Mouse (Mus musculus) forelimb bud, embryonic 11.5 days (tissue): Measurements from ENCODE around the gene Srp68.
A peak's percentile ranks its signal among the peaks of the same experiment; 100 is the strongest.

Source experiments
- DNase-seq: peaks from one replicate; pipeline ENCODE4 v3.0.0-alpha.2; 2012; ENCODE audit warnings: low read depth, low spot score

Srp68 gene

GRCm38 (mm10) chr11:116274045-116274666 is at the start of gene Srp68:
Gene Srp68 (minus strand): TSS chr11:116274217.
- DNase-seq = peak; percentile 90

DNA sequence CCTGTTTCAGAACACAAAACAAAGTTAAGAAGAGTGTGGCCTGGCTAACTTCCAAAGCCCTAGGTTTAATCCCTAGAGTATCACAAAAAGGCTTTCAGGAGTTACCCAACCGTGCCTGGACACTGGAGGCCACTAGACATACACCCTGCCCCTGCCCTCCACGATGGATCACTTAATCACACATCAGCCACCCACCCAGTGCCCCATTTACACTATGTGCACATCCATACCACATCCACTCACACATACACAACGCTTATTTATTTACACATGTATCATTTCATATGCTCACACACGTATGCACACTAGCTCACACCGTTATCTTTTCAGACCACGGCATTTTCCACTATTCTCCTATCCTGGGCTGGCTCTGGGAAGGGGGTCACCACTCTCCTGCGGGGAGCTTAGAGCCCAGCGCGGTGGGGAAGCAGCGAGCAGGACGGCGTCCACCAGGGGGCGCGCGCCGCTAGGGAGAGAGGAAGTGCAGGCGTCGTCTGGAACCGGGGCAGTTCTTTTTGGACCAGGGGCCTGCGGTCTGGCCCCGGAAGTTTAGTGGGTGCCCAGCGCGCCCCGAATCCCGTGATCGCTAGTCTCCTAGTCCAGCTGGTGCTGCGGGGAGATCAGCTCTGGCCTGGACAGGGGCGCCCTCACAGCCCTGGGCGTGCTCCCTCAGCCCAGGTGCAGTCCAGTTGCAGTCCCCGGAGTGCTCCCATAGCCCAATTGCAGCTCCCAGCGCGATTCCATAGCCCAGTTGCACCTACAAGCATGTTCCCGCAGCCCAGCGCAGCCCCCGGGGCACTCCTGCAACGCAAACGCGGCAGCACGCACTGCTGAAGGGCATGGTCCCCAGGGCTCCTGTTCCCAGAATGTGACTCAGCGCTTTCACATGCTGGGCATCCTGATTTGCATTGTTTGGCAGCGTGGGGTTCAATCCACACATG is 45.0 kb upstream of the Srp68 start:
- DNase-seq = peak; percentile 69

- DNase-seq = no peak
Measured at GRCm38 (mm10) chr11:116312359-116312758, 38.3 kb upstream of the Srp68 start.

DNA sequence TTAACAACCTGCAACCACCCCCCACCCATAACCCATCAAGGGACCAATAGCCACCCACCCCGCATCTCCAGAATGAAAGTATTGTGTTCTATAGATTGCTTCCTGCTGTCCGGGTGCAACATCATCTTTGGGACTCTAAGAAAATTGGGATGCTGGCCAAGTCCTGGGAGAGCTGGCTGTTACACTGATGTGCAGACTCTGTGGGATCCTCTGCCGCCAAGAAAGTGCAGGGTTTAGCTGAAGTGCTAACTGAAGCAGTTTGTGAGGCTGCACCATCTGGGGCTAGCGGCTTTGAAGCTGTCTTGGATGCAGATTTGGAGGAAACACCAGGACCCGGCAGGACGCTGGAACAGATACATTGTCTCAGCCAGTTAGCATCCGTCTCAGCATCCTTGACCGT is 37.2 kb upstream of the Srp68 start:
- no peak for DNase-seq

GRCm38 (mm10) chr11:116309601-116310000 is 35.6 kb upstream of the Srp68 start:
- DNase-seq = no peak

- DNase-seq = no peak
Measured at GRCm38 (mm10) chr11:116307762-116308531, 33.9 kb upstream of the Srp68 start.

DNA sequence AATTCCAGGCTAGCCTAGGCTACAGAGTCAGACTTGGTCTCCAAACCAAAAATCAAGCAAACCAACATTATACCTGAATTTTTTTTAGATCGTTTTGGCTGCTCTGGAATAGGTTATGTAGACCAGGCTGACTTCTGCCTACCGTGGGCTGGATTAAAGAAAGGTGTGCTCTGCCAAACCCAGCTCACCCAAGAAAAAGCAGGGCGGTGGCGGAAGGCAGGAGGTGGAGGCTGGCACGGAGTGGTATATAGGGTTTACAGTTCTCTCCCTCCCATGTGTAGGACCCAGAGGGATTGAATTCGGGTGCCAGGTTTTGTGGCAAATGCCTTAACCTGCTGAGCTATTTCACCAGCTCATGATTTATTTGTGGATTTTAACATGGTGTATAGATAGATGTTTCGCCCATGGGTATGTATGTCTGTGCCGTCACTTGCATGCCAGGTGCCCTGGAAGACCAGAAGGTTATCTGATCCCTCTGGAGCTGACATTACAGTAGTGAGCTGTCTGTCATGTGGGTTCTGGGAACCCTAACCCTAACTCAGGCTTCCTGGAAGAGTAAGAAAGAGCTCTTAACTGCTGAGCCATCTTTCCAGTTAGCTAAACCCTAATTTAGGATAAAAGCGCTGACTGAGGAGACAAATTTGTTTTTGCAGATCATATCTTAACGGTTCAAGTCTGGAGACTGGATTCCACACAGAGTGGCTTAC is 33.2 kb upstream of the Srp68 start, which contains the start of gene Exoc7:
TSS of gene Exoc7 (minus strand) at position 215 of the 707 bp plus-strand sequence.
- DNase-seq = no peak

DNA sequence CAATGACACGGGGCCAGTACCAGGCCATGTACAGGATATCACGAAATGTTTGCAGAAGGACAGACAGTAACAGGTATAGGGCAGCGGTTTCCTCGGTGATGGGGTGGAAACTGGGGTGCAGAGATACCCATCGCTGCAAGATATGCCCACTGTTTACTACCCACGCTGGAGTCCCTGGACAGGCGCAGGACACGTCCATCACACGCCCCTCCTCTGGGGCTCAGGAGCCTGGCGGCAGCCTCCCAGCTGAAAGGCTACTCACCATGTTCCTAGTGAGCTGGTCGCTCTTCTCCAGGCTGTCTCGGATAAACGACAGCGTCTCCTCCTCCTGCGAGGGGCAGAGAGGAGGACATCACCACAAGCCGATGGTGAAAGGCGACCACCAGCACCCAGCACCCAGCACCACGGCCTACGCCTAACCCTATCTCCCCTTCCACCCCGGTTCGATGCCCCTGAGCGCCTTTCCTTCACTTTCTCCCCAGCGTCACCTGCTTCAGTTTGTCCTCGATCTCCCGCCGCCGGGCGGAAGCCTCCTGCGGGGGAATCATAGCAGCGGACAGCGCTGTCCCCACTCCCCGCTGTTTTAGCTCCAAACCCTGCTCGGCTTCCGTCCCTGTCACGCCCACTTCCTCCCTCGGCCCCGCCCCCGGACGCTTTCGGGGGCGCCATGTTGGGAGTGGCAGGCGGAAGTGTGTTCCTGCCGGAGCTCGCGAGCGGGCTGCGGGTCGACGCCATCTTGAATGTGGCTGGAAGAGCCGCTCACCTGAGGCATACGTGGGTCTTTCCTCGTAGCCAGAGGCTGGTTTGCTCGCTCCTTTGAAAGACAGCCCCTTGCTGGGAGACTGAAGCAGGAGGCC is 32.3 kb upstream of the Srp68 start:
- peak; percentile 91 for DNase-seq

GRCm38 (mm10) chr11:116305423-116305822 is 31.4 kb upstream of the Srp68 start:
- no peak for DNase-seq

DNA sequence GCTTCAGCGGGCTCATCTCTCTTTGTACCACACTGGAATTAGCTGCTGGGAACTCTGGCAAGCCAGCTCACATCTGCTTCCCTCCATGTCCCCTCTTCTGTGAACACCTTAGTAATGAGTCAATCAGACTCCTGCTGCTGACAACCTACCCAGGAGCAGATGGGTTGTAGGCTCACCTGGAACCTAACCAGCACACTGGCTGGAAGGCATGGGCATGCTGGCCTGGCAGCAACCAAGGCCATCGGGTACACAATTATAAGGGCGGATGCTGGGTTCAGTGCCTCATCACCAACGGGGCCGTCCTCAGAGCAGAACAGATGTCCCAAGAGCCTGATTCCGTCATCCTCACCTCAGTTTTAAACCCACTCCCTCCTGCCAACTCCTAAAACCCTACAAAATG is 24.6 kb upstream of the Srp68 start:
- DNase-seq = no peak

DNA sequence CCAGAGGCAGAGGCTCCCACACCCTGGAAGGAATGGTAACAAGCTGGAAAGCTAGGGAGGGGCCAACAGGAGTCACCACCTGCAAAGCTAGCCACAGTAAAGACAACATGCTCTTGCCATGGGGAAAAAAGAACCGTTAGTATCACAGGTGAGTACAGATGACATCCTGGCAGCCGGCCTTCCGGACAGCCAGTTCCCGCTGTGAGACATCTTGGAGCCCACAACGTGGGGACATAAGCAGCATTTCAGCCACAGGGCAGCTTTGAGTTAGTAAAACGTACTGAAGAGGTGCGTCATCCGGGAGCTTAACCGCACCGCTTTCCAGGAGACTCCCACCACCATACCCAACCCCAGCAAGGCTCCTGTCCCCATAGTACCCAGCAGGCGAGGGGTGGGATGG is 24.2 kb upstream of the Srp68 start:
- no peak for DNase-seq

DNA sequence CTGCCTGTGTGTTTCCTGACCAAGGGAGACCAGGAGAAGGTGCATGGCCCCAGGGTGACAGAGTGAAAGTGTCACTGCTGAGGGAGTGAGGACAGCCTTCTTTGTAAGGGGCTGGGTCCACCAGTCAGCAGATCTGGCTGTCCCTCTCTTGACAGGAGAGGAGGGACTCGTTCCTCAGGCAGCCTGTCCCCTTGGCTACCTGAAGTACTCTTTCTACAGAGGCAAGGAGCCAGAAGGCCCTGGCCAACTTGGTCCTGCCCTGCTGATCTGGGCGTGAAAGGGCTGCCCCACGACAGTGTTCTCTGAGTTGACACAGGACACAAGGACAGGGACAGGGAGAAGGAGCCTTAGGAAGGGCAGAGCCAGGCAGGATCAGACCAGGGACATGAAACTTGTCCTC is 23.0 kb upstream of the Srp68 start:
- DNase-seq = no peak

DNA sequence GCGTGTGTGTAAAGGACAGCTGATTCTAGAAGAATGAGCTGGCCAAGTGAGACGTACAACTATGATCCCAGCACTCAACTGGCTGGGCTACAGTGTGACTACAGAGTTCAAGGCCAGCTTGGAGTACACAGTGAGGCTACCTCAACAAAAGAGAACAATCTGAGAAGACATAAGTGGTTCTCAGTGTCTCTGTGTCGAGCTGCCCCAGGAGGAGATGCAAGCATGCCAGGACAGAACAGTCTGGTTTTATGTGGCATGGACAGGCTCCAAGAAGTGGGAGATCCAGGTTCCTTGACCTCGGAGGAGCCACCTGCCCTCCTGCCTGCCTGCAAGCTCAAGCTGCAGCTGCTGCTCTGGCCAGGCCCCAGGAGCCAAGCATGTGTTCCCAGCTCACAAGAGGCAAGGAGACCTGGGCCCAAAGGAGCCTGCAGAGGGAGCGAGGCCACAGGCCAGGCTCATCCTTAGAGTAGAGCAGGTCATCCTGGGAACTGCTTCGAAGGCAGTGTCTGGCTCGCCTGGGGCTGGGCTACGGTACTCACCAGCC is 22.2 kb upstream of the Srp68 start:
- no peak for DNase-seq

- DNase-seq = peak; percentile 76
Measured at GRCm38 (mm10) chr11:116294319-116294718, 20.3 kb upstream of the Srp68 start.

DNA sequence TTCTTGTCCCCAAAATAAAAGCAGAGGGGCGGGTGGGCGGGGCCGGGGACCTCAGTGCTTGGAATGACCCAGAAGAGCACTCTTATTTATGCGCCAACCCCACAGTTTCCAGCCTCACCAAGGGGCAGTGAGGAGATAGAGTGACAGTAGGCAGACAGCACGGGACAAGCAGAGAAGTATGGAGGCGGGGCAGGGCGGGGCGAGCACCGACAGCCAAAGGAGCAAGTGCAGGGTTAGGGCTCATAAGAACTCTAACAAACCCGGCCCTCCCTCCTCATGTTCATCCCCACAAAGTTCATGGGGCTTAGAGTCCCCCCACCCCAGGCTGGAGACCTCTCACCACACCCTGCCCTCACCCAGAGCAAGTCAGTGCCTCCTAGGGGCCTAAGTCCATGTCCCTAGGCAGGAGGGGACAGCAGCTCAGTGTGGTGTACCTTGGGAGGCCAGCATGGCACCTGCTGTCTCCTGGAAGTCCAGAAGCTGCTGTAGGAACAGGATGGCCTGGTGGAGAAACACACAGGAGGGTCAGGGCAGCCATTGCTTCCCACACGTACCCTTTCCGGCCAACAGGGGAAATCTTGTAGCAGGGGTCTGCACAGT is 19.6 kb upstream of the Srp68 start:
- DNase-seq = no peak

DNA sequence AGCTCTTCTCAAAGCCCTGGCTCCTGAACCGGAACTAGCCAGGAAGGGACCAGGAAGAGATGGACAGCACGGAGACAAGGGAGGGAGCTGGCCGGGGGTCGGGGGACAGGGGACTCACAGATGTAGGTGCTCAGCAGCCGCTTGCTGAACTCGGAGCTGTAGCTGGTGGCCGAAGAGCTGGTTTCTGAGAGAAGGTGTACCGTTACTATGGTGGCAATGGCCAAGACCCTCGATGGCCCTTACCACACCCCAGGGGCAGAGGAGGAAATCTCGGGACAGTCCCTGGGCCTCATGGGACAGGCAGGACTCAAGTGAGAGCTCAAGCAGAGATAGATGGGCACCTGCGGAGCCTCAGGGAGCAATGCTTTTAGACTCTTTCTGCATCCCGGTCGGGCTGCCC is 18.4 kb upstream of the Srp68 start:
- no peak for DNase-seq

GRCm38 (mm10) chr11:116290556-116290955 is 16.5 kb upstream of the Srp68 start:
- no peak for DNase-seq

- no peak for DNase-seq
Measured at GRCm38 (mm10) chr11:116287351-116287750, 13.3 kb upstream of the Srp68 start.

DNA sequence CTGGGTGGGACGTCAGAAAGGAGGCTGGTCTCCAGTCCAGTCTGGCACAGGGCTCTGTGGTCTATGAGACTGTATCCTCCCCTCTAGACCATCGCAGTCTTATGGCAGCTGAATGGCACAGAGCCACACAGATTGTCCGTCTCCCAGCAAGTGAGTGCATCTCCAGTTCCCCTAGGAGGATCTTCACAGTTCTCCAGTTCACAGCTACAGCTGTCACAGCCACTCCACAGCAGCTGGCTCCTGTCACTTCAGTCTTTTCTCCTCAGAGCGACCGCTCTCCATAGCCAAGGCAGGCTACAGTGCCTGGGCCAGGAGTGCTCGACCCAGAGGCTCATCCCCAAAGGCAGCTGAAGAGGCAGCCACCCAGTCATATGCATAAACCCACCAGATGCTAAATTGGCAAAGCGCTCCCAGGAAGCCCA is 11.8 kb upstream of the Srp68 start:
- DNase-seq = no peak

DNA sequence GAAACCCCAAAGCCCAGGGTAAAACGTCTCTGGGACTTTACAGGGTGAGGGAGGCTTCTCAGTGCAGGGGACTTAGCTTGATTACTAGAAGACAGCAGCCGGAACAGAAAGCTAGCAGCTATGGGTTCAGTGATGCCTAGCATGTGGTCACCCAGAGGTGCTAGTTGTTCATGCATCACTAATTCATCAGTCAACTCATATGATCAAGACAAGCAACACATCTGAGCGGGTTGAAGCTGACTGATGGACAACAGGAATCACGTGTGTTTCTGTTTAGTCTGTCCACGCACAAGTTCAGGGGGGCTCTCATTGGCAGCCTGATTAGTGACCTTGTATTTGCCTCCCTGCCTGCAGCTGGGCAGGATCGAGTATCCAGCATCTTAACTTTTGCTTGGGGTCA is 10.0 kb upstream of the Srp68 start:
- no peak for DNase-seq
